Mouse (Mus musculus) heart, adult 18-20 months (tissue): ENCODE data around the gene Icam2. TPM values are rescaled to one million over a fixed set of nuclear protein-coding genes. Genes with fewer than 3 reads are reported as not detected.
A peak's percentile ranks its signal among the peaks of the same experiment; 100 is the strongest.
"Not testable (repeated sequence)": the region's sequence is repeated elsewhere in the genome, so short reads cannot be mapped to it uniquely, and the experiment has no call there.

Source experiments
- DNase-seq, 2 experiments: peaks; one replicate each; pipeline ENCODE4 v3.0.0; 2021 to 2022; ENCODE audit warnings: mixed read lengths in 1 of 2
- total RNA-seq, 2 experiments: library from RNA; stranded (reverse); gene quantifications; 2 replicates each; pipeline ENCODE4 v1.2.3; 2021

Gene Icam2
- total RNA-seq, 2 experiments from 2014 or later: 19.2 to 24.5 TPM

GRCm38 (mm10) chr11:106344910-106345309 lies 43.0 kb downstream of the Icam2 start:
- DNase-seq: no peak

- no peak for DNase-seq
Observed at GRCm38 (mm10) chr11:106340990-106341520, 46.8 kb downstream of the Icam2 start.

GRCm38 (mm10) chr11:106339323-106339722 lies 48.6 kb downstream of the Icam2 start:
- DNase-seq: not testable (repeated sequence)

- no peak for DNase-seq
Observed at GRCm38 (mm10) chr11:106338870-106339269, 49.0 kb downstream of the Icam2 start.

GRCm38 (mm10) chr11:106338029-106338428 lies 49.8 kb downstream of the Icam2 start:
- DNase-seq: no peak

GRCm38 (mm10) chr11:106334066-106334465 lies 53.8 kb downstream of the Icam2 start:
- no peak for DNase-seq

GRCm38 (mm10) chr11:106332458-106332857 lies 55.4 kb downstream of the Icam2 start:
- DNase-seq: peak; percentile 44 to 51

GRCm38 (mm10) chr11:106329682-106330081 lies 58.2 kb downstream of the Icam2 start:
- peak in 1 of 2 experiments; percentile 37 for DNase-seq

GRCm38 (mm10) chr11:106329128-106329527 lies 58.7 kb downstream of the Icam2 start:
- DNase-seq: peak; percentile 27 to 53

GRCm38 (mm10) chr11:106328521-106328920 lies 59.4 kb downstream of the Icam2 start:
- DNase-seq: no peak

Other genes with a start within 250 kb of the Icam2 start
- gene Gm10840, start 227.2 kb downstream of the Icam2 start, total RNA-seq: not detected
- gene Limd2, start 227.2 kb downstream of the Icam2 start, total RNA-seq: 10 to 100 TPM in 1 of 2 experiments, 1 to 10 TPM in 1; 3.5 to 12.3 TPM
- gene Strada, start 185.9 kb downstream of the Icam2 start, total RNA-seq: 1 to 10 TPM; 6.2 to 8.0 TPM
- gene Ccdc47, start 171.7 kb downstream of the Icam2 start, total RNA-seq: 10 to 100 TPM; 70.0 to 74.0 TPM
- gene Ddx42, start 171.1 kb downstream of the Icam2 start, total RNA-seq: 10 to 100 TPM; 24.1 to 26.7 TPM
- gene Ftsj3, start 132.0 kb downstream of the Icam2 start, total RNA-seq: 10 to 100 TPM; 19.5 to 23.2 TPM
- 100 to 1,000 TPM; 109 TPM for gene Psmc5, start 131.9 kb downstream of the Icam2 start, total RNA-seq
- gene Smarcd2, start 115.1 kb downstream of the Icam2 start, total RNA-seq: 10 to 100 TPM; 12.3 to 19.0 TPM
- gene Tcam1, start 111.4 kb downstream of the Icam2 start, total RNA-seq: not detected
- gene Gh, start 86.2 kb downstream of the Icam2 start, total RNA-seq: not detected
- 10 to 100 TPM in 1 of 2 experiments, 1 to 10 TPM in 1; 2.0 to 14.1 TPM for gene Cd79b, start 73.3 kb downstream of the Icam2 start, total RNA-seq
- 10 to 100 TPM; 22.6 to 23.8 TPM for gene Scn4a, start 34.8 kb downstream of the Icam2 start, total RNA-seq
- gene Prr29, start 22.6 kb downstream of the Icam2 start, total RNA-seq: 1 to 10 TPM in 1 of 2 experiments, under 1 TPM in 1; 0.57 to 1.3 TPM
- gene Ern1, start 99.8 kb upstream of the Icam2 start, total RNA-seq: 10 to 100 TPM; 12.1 to 12.4 TPM
- 10 to 100 TPM; 41.5 to 42.0 TPM for gene Tex2, start 225.3 kb upstream of the Icam2 start, total RNA-seq